ENCODE assay signal across 23 mouse cellular contexts in the genomic region with DNA sequence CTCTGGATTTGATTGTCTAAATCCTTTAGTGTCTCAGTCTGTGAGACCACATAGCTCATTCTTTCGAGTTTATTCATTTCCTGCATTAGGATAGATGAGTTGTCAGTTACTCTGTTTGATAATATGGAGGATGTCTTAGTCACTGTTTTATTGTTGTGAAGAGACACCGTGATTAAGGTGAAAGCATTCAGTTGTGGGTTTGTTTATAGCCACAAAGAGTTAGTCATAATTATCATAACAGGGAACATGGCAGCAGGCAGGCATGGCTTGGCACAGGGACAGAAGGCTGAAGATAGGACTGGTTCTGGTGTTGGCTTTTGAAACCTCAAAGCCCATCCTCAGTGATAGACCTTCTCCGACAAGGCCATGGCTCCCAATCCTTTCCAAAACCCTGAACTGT.
"Had no signal": no experiment of that assay in that cellular context is flagged by ENCODE, and none has a peak within 500 bp of the region (broad histone marks: within the 10 kb centered on the region; RNA-seq: fewer than 3 reads in every experiment).

No protein-coding gene starts in this region.

- H3K27me3 ChIP-seq: heart, embryonic 13.5 days; heart, embryonic 15.5 days; hindbrain, embryonic 12.5 days; intestine, embryonic 15.5 days; limb, embryonic 13.5 days; limb, embryonic 15.5 days; liver, embryonic 12.5 days had no signal

- ATAC-seq: hindbrain, embryonic 16.5 days; inflammation-experienced regulatory T-cells, adult 6 months; intestine, embryonic 15.5 days; intestine, postnatal 0 days; liver, embryonic 12.5 days had no signal

- DNase-seq: gastrocnemius, adult 2 months; gastrocnemius, postnatal 10 days; gastrocnemius, postnatal 36 days; heart, adult 2 months; heart, postnatal 4 days; kidney, adult 18-20 months; kidney, adult 8-10 months; kidney, postnatal 10 days; kidney, postnatal 25 days; kidney, postnatal 4 days; layer of hippocampus, adult 9-11 months; layer of hippocampus, postnatal 36 days; left cerebral cortex, postnatal 4 days had no signal
